Mouse (Mus musculus) liver, embryonic 15.5 days (tissue): Measurements from ENCODE around the gene Mest. TPM values are rescaled to one million over a fixed set of nuclear protein-coding genes. Genes with fewer than 3 reads are reported as not detected.

ENCODE experiments used
- ATAC-seq: fragments of 200-750 bp; cut with Nextera tagmentation; 2 replicates; pipeline ENCODE4 v1.8.0; 2017; ENCODE audit warnings: moderate number of reproducible peaks, mild to moderate bottlenecking, moderate library complexity; ENCODE audit not compliant: insufficient read depth
- H3K27ac ChIP-seq: fragments of 300-500 bp; sonication (generic); replicated peaks from 2 replicates; pipeline ENCODE4 v1.5.1; 2015; ENCODE audit warnings: mild to moderate bottlenecking, inconsistent platforms
- H3K27me3 ChIP-seq: fragments of 300-500 bp; sonication (generic); 2 replicates; pipeline ENCODE4 v1.6.1; 2015; ENCODE audit warnings: mild to moderate bottlenecking, inconsistent platforms
- H3K36me3 ChIP-seq: fragments of 300-500 bp; sonication (generic); replicated peaks from 2 replicates; pipeline ENCODE4 v1.6.1; 2015; ENCODE audit warnings: moderate library complexity, mild to moderate bottlenecking, inconsistent platforms
- H3K4me1 ChIP-seq: fragments of 300-500 bp; sonication (generic); replicated peaks from 2 replicates; pipeline ENCODE4 v1.6.1; 2015; ENCODE audit warnings: inconsistent platforms
- H3K4me2 ChIP-seq: fragments of 300-500 bp; sonication (generic); 2 replicates; pipeline ENCODE4 v1.6.1; 2015; ENCODE audit warnings: moderate library complexity, mild to moderate bottlenecking, inconsistent platforms
- H3K4me3 ChIP-seq: fragments of 300-500 bp; sonication (generic); replicated peaks from 2 replicates; pipeline ENCODE4 v1.5.1; 2015; ENCODE audit warnings: mild to moderate bottlenecking, inconsistent platforms
- H3K9ac ChIP-seq: fragments of 300-500 bp; sonication (generic); 2 replicates; pipeline ENCODE4 v1.6.1; 2015; ENCODE audit warnings: moderate library complexity, mild to moderate bottlenecking, inconsistent platforms
- H3K9me3 ChIP-seq: fragments of 300-500 bp; sonication (generic); replicated peaks from 2 replicates; pipeline ENCODE4 v1.6.1; 2016; ENCODE audit warnings: inconsistent platforms
- WGBS: fragments of 180-500 bp; shearing (Covaris S2); methylation state at CpG from one replicate; pipeline ENCODE4 v1.1.7; 2015; ENCODE audit warnings: mixed read lengths; ENCODE audit not compliant: insufficient replicate concordance; 5-methylcytosine and 5-hydroxymethylcytosine counted together
- polyA plus RNA-seq: library from polyadenylated mRNA; unstranded; fragments of >200 nt; fragmentation: Nextera tagmentation; extraction: Ambion mirVana; gene quantifications from 2 replicates; pipeline ENCODE4 v1.2.1, GENCODE M21; 2015

Mest gene
- polyA plus RNA-seq, 1 experiment from 2014 or later, result 186 TPM

GRCm38 (mm10) chr6:30730301-30730971 lies 7.1 kb downstream of the Mest start:
- Histone ChIP-seq H3K4me3 (no peak overlapping the region), H3K27ac (no peak overlapping the region), H3K9me3 (no peaks in the 10 kb centered on the region), H3K4me2 (no peak overlapping the region), H3K36me3 (no peaks in the 10 kb centered on the region), H3K27me3 (peaks cover 50% of the 10 kb centered on the region), H3K9ac (no peak overlapping the region), H3K4me1 (no peaks in the 10 kb centered on the region)
- ATAC-seq, result no peak
- 55% methylated on average over 12 of the region's 12 CpGs for WGBS

- H3K27ac ChIP-seq, result no peak overlapping the region
- no peak for ATAC-seq
- H3K9ac ChIP-seq, result no peak overlapping the region
- no peaks in the 10 kb centered on the region for H3K36me3 ChIP-seq
- WGBS, result 47% methylated on average over 18 of the region's 18 CpGs
- peaks cover 5% of the 10 kb centered on the region; the same call in 1 of the 2 replicates for H3K9me3 ChIP-seq
- no peak overlapping the region for H3K4me3 ChIP-seq
- H3K4me1 ChIP-seq, result no peaks in the 10 kb centered on the region
- peaks cover 72% of the 10 kb centered on the region for H3K27me3 ChIP-seq
- no peak overlapping the region for H3K4me2 ChIP-seq
Measured at GRCm38 (mm10) chr6:30732571-30733130, 9.3 kb downstream of the Mest start.

DNA sequence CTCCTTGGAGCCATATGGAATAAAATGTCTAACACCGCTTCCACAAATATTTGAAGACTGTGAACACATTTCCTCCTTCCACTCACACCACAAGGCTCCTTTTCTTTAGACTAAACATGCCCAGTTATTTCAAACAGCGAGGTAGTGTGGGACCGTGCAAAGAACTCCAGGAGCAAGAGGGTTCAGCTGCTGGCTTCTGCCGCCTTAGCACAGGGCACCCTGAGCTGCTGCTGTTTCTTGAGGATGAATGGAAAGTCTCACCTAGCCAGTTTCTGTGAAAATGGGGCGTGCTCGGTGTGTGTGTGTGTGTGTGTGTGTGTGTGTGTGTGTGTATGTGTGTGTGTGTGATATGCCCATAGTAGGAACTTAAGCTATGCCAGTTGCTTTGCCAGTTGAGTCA lies 11.1 kb downstream of the Mest start:
- H3K4me3 ChIP-seq, result no peak overlapping the region
- peaks cover 11% of the 10 kb centered on the region; the same call in 1 of the 2 replicates for H3K9me3 ChIP-seq
- 58% methylated on average over 6 of the region's 6 CpGs for WGBS
- no peaks in the 10 kb centered on the region for H3K36me3 ChIP-seq
- no peak for ATAC-seq
- H3K4me2 ChIP-seq, result no peak overlapping the region
- H3K27ac ChIP-seq, result no peak overlapping the region
- H3K9ac ChIP-seq, result no peak overlapping the region
- no peaks in the 10 kb centered on the region for H3K4me1 ChIP-seq
- peaks cover 90% of the 10 kb centered on the region for H3K27me3 ChIP-seq

GRCm38 (mm10) chr6:30734988-30735727 lies 11.8 kb downstream of the Mest start:
- H3K27ac ChIP-seq, result no peak overlapping the region
- ATAC-seq, result no peak
- peak overlapping the region; percentile 25; the same call in 1 of the 2 replicates for H3K4me2 ChIP-seq
- no peak overlapping the region for H3K4me3 ChIP-seq
- H3K4me1 ChIP-seq, result no peaks in the 10 kb centered on the region
- peaks cover 11% of the 10 kb centered on the region; the same call in 1 of the 2 replicates for H3K9me3 ChIP-seq
- 47% methylated on average over 22 of the region's 22 CpGs for WGBS
- H3K36me3 ChIP-seq, result no peaks in the 10 kb centered on the region
- H3K27me3 ChIP-seq, result peaks cover 96% of the 10 kb centered on the region
- no peak overlapping the region for H3K9ac ChIP-seq

DNA sequence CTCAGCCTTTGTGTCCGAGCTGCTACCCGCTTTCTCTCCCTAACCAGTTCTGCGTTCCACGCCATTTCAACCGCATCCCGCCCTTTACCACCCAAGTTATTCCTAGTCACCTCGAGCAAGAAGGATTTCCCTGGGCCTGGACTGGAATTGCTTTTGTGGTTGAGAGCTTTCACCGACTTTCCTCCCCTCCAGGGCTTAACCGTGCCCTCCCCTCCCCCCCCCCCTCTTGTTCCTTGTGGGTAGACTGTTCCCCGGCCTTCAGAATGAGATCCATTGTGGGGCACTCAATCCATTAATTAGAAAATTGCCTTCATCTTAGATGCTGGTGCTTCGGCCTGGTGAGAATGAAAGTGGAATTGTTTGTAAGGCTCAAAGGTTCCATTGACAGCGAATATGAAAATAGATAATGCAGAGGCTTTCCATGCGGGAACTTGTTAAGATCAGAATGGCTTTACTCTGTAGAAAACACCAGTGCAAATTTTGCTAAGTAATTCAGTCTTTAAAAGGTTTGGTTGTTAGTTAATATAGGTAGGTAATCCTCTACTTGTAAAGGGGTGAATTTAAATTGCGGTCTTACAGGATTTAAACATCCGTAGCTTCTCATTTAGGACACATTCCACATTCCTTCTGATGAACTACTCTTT lies 12.5 kb downstream of the Mest start:
- H3K36me3 ChIP-seq, result no peaks in the 10 kb centered on the region
- whole genome bisulfite sequencing, result 35% methylated on average over 15 of the region's 15 CpGs
- no peak overlapping the region for H3K9ac ChIP-seq
- peak overlapping the region; percentile 25; the same call in 1 of the 2 replicates for H3K4me2 ChIP-seq
- H3K27ac ChIP-seq, result no peak overlapping the region
- H3K27me3 ChIP-seq, result peaks cover 89% of the 10 kb centered on the region
- no peak overlapping the region for H3K4me3 ChIP-seq
- ATAC-seq, result no peak
- H3K9me3 ChIP-seq, result peaks cover 11% of the 10 kb centered on the region; the same call in 1 of the 2 replicates
- no peaks in the 10 kb centered on the region for H3K4me1 ChIP-seq

DNA sequence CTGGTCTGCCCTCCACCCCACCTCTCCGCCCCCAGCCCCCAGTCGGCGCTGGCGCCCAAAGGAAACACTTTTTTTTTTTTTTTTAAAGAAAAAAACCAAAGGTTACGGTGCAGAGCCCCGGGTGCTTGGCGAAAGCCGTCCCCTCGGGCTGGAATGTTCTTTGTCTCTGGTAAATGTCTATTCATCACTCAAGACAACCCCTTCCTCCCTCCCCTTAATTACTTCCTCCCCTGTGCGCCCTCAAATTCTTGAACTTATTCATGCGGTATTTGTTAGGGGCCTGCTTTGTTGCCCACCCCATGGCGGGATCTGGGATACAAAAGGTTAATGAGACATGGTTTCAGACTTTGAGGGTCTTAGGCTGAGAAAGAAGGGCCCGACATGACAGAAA lies 13.0 kb downstream of the Mest start:
- H3K27me3 ChIP-seq, result peaks cover 88% of the 10 kb centered on the region
- no peaks in the 10 kb centered on the region for H3K4me1 ChIP-seq
- H3K4me2 ChIP-seq, result no peak overlapping the region
- peaks cover 11% of the 10 kb centered on the region; the same call in 1 of the 2 replicates for H3K9me3 ChIP-seq
- no peaks in the 10 kb centered on the region for H3K36me3 ChIP-seq
- H3K4me3 ChIP-seq, result no peak overlapping the region
- H3K27ac ChIP-seq, result no peak overlapping the region
- H3K9ac ChIP-seq, result no peak overlapping the region
- 38% methylated on average over 13 of the region's 13 CpGs for WGBS
- no peak for ATAC-seq

- 46% methylated on average over 29 of the region's 29 CpGs for WGBS
- Histone ChIP-seq H3K4me1 (no peaks in the 10 kb centered on the region), H3K36me3 (no peaks in the 10 kb centered on the region), H3K4me3 (0 out of 2 replicates have a peak overlapping the region, but pooled peaks have one; percentile 46), H3K27ac (no peak overlapping the region), H3K4me2 (peak overlapping the region; percentile 50; the same call in 1 of the 2 replicates), H3K27me3 (peaks cover 82% of the 10 kb centered on the region), H3K9ac (no peak overlapping the region), H3K9me3 (peaks cover 11% of the 10 kb centered on the region; the same call in 1 of the 2 replicates)
- ATAC-seq, result no peak
Measured at GRCm38 (mm10) chr6:30736864-30737547, 13.7 kb downstream of the Mest start.

DNA sequence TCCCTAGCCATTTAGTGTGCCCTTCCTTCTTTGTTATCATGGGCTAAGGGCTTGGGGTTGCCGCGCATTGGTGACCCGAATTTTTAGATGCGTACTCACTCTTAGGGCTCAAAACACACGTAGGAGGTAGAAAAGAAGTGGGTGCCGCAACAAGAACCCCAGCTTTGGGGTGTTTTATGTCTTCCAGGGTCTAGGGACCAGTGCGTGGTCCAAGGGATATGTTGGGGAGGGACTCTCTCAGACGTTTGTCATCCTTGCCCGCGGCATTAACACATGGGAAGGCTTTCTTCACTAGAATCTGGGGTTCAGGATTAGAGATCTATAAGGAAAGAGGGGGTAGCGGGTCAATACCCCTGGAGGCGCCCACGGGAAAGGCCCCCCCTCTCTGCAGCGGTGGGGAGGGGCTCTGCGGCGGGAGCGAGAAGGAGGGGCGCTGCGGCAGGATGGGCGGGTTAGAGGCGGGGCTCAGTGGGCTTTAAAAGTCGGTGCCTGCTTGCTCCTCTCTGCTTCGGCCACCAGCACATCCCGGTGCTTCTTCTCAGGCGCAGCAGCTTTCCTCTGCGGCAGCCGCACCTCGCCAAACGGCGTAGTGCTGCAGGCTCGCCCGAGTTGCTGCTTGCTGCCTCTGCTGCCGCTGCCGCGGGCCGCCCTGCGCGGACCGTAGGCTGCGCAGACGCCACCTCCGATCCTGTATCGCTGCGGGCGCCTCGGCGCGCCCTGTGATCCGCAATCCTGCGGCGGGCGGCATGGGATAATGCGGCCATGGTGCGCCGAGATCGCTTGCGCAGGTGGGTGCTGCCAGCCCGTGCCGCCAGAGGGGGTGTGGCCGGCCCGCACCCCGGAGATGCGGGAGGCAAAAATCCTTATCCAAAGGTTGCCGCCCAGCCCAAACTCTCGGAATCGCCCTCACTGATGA lies 14.5 kb downstream of the Mest start:
- Histone ChIP-seq H3K4me3 (peak overlapping the region; percentile 46), H3K4me1 (no peaks in the 10 kb centered on the region), H3K9ac (no peak overlapping the region), H3K27ac (no peak overlapping the region), H3K27me3 (peaks cover 74% of the 10 kb centered on the region), H3K9me3 (peaks cover 11% of the 10 kb centered on the region; the same call in 1 of the 2 replicates), H3K36me3 (no peaks in the 10 kb centered on the region), H3K4me2 (peak overlapping the region; percentile 50)
- WGBS, result 43% methylated on average over 64 of the region's 66 CpGs
- no peak for ATAC-seq

GRCm38 (mm10) chr6:30738464-30739006 lies 15.2 kb downstream of the Mest start:
- Histone ChIP-seq H3K27ac (no peak overlapping the region), H3K27me3 (peaks cover 66% of the 10 kb centered on the region), H3K9ac (no peak overlapping the region), H3K4me3 (peak overlapping the region; percentile 46), H3K9me3 (peaks cover 11% of the 10 kb centered on the region; the same call in 1 of the 2 replicates), H3K36me3 (no peaks in the 10 kb centered on the region), H3K4me1 (no peaks in the 10 kb centered on the region), H3K4me2 (peak overlapping the region; percentile 50; the same call in 1 of the 2 replicates)
- no peak for ATAC-seq
- 47% methylated on average over 20 of the region's 20 CpGs for WGBS
